Mouse (Mus musculus) cerebellum, postnatal 10 days (tissue): ENCODE measurements around the gene Pde11a.

Experiments used
- DNase-seq, 2 experiments: peaks; one replicate each; pipeline ENCODE4 v3.0.0; 2021; ENCODE audit warnings: mixed read lengths in 2 of 2

The Pde11a gene

GRCm38 (mm10) chr2:76158973-76159372 is 179.6 kb downstream of the Pde11a start:
- DNase-seq: peak in 1 of 2 experiments; percentile 5

GRCm38 (mm10) chr2:76141136-76141535 is 197.4 kb downstream of the Pde11a start:
- DNase-seq: peak; percentile 16 to 35

- DNase-seq: no peak
These were observed 205.6 kb downstream of the Pde11a start for GRCm38 (mm10) chr2:76132983-76133382.

- DNase-seq: no peak
These were observed 208.5 kb downstream of the Pde11a start for GRCm38 (mm10) chr2:76129933-76130627.

- DNase-seq: no peak
These were observed 209.5 kb downstream of the Pde11a start for GRCm38 (mm10) chr2:76129058-76129437.

- DNase-seq: peak; percentile 50 to 55
These were observed 210.2 kb downstream of the Pde11a start for GRCm38 (mm10) chr2:76128105-76129057.

- no peak for DNase-seq
These were observed 211.9 kb downstream of the Pde11a start for GRCm38 (mm10) chr2:76126651-76127050.

- no peak for DNase-seq
These were observed 213.8 kb downstream of the Pde11a start for GRCm38 (mm10) chr2:76124821-76125220.

GRCm38 (mm10) chr2:76122167-76122566 is 216.4 kb downstream of the Pde11a start:
- DNase-seq: no peak

- no peak for DNase-seq
These were observed 218.7 kb downstream of the Pde11a start for GRCm38 (mm10) chr2:76119848-76120247.

- no peak for DNase-seq
These were observed 220.1 kb downstream of the Pde11a start for GRCm38 (mm10) chr2:76118491-76118890.

- no peak for DNase-seq
These were observed 221.4 kb downstream of the Pde11a start for GRCm38 (mm10) chr2:76117219-76117618.

GRCm38 (mm10) chr2:76115696-76116095 is 222.9 kb downstream of the Pde11a start:
- DNase-seq: peak; percentile 69 to 81

- peak; percentile 51 to 68 for DNase-seq
These were observed 223.8 kb downstream of the Pde11a start for GRCm38 (mm10) chr2:76114734-76115133.

- DNase-seq: no peak
These were observed 228.9 kb downstream of the Pde11a start for GRCm38 (mm10) chr2:76109653-76110052.

- peak; percentile 50 to 56 for DNase-seq
These were observed 236.5 kb downstream of the Pde11a start for GRCm38 (mm10) chr2:76101889-76102602.

GRCm38 (mm10) chr2:76100597-76100996 is 238.0 kb downstream of the Pde11a start:
- DNase-seq: no peak

GRCm38 (mm10) chr2:76099726-76100347 is 238.7 kb downstream of the Pde11a start:
- DNase-seq: no peak

- no peak for DNase-seq
These were observed 240.2 kb downstream of the Pde11a start for GRCm38 (mm10) chr2:76098381-76098780.

GRCm38 (mm10) chr2:76097847-76098246 is 240.7 kb downstream of the Pde11a start:
- no peak for DNase-seq

- no peak for DNase-seq
These were observed 241.3 kb downstream of the Pde11a start for GRCm38 (mm10) chr2:76097284-76097683.

GRCm38 (mm10) chr2:76095861-76096260 is 242.7 kb downstream of the Pde11a start:
- no peak for DNase-seq

- DNase-seq: no peak
These were observed 248.1 kb downstream of the Pde11a start for GRCm38 (mm10) chr2:76090506-76090905.
